7 mouse cellular contexts compared by ENCODE assay signal in the genomic region with DNA sequence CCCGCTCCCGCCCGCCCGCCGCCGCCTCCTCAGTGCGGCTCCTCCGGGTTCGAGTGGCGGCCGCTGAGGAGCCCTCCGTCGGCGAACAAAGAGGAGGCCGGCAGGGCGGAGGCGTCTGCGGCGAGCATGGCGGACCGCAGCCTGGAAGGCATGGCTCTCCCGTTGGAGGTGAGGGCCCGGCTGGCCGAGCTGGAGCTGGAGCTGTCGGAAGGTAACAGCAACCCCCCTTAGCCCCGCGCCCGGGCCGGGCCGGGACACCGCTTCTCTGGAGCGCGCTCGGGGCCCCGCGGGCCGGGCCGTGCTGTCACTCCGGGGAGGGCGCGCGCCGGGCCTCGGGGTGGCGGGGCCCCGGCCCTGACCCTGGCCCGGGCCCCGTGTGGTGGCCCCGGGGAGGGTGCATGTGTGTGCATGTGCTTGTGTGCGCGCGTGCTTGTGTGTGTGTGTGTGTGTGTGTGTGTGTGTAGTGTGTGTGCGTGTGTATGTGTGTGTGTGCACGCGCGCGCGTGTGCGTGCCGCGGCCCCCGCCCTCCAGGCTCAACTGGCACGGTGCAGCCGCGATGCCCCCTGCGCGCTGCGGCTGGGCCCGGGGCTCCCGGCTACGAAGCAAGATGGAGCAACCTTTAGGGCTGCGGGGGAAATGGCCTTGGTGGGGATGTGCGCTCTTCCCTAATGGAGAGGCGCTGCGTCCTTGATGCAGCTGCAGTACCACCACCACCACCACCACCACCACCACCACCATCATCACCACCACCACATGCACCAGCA. TPM values are rescaled to one million over a fixed set of nuclear protein-coding genes. Genes with fewer than 3 reads are reported as not detected.
A peak's percentile ranks its signal among the peaks of the same experiment; 100 is the strongest.
DNase-seq lines count a peak whose midpoint lies in the region; ATAC-seq and TF ChIP-seq lines count a peak whose summit lies in the region.

No protein-coding gene starts in this region.

- H3K4me3 ChIP-seq in cerebellum, adult 2 months (replicated peaks; ENCODE audit: insufficient read depth, low read depth, low read length): peak overlapping the region; percentile 86
- peak overlapping the region; percentile 96 for H3K4me3 ChIP-seq in hindbrain, embryonic 14.5 days (replicated peaks; ENCODE audit: low read length)

- DNase-seq in WW6 (ENCODE audit: low read depth, low spot score): peak; percentile 31
- DNase-seq in cerebellum, adult 2 months: peak; percentile 69 to 78
- DNase-seq in frontal cortex, postnatal 14 days (ENCODE audit: low spot score in 2 of 2): peak; percentile 25 to 35
- DNase-seq in hindbrain, embryonic 14.5 days (ENCODE audit: low spot score): peak; percentile 63
- DNase-seq in left cerebral cortex, postnatal 25 days (ENCODE audit: low spot score in 2 of 2): peak; percentile 45 to 64
- peak; percentile 60 for DNase-seq in mesoderm, embryonic 11.5 days (ENCODE audit: low read depth, low spot score)
- DNase-seq in spleen, adult 12 weeks (ENCODE audit: low spot score): peak; percentile 8

- intact Hi-C loops in left cerebral cortex, postnatal 25 days (cut with DNase I): loop anchor here (1.0 to 5.0 kb wide), 2 partner anchors 86 to 190 kb away; no protein-coding TSS in a partner anchor

- peak; percentile 13; the same call in 1 of the 2 replicates for TF ChIP-seq POLR2A in cerebellum, adult 2 months (IDR thresholded peaks at IDR 0.05; ENCODE audit: borderline replicate concordance, insufficient read depth, low read length)

- no peaks in the 10 kb centered on the region for H3K9me3 ChIP-seq in hindbrain, embryonic 14.5 days (ENCODE audit: control insufficient read depth, low read length)

- peak; percentile 82 for ATAC-seq in hindbrain, embryonic 14.5 days (ENCODE audit: low FRiP score)

- TF ChIP-seq CTCF in cerebellum, adult 2 months (IDR thresholded peaks at IDR 0.05; ENCODE audit: borderline replicate concordance, insufficient read depth, low read depth, low read length): no peak

- H3K27ac ChIP-seq in cerebellum, adult 2 months (ENCODE audit: insufficient read depth, low read length): peak overlapping the region; percentile 82
- peak overlapping the region; percentile 99 for H3K27ac ChIP-seq in hindbrain, embryonic 14.5 days

- peaks cover 5% of the 10 kb centered on the region; the same call in 1 of the 2 replicates for H3K4me1 ChIP-seq in cerebellum, adult 2 months (ENCODE audit: control insufficient read depth, insufficient read depth, low read length)
- H3K4me1 ChIP-seq in hindbrain, embryonic 14.5 days (replicated peaks; ENCODE audit: control insufficient read depth, insufficient read depth, low read length): peaks cover 35% of the 10 kb centered on the region

- no peaks in the 10 kb centered on the region for H3K27me3 ChIP-seq in cerebellum, adult 2 months (ENCODE audit: control insufficient read depth, insufficient read depth, low read length)
- H3K27me3 ChIP-seq in hindbrain, embryonic 14.5 days (ENCODE audit: control insufficient read depth, insufficient read depth, low read length): no peaks in the 10 kb centered on the region

- no peaks in the 10 kb centered on the region for H3K36me3 ChIP-seq in hindbrain, embryonic 14.5 days (replicated peaks; ENCODE audit: control insufficient read depth, insufficient read depth)

- under 1% methylated on average over 66 of the region's 75 CpGs for WGBS in cerebellum, adult 2 months
- WGBS in hindbrain, embryonic 14.5 days: under 1% methylated on average over 62 of the region's 75 CpGs

- peak overlapping the region; percentile 76 for H3K4me2 ChIP-seq in hindbrain, embryonic 14.5 days (replicated peaks)

- peak overlapping the region; percentile 99 for H3K9ac ChIP-seq in hindbrain, embryonic 14.5 days

RNA-seq across cellular contexts. Expression of a gene that starts 0.7 kb away (rescaled TPM):
- polyA plus RNA-seq in cerebellum, adult 2 months (2012; rRNA removed): 22.8 and 23.1 TPM in 2 replicates
- polyA plus RNA-seq in hindbrain, embryonic 14.5 days (2014; fragmentation: Nextera tagmentation; extraction: Ambion mirVana): 24.0 and 25.7 TPM in 2 replicates
- 10 to 100 TPM; 73.4 to 74.0 TPM for total RNA-seq in left cerebral cortex, postnatal 25 days (2021)

Comparison
In these comparisons a context has a peak if more than half of its experiments do, and no peak if none do; other contexts are left out.
1. Peak in every context shown above with its lines: DNase-seq, ATAC-seq, H3K4me3 ChIP-seq and H3K27ac ChIP-seq.
2. DNase-seq: peak in every context shown above with its lines; median percentile 74 in cerebellum, adult 2 months; 63 in hindbrain, embryonic 14.5 days; 60 in mesoderm, embryonic 11.5 days; 54 in left cerebral cortex, postnatal 25 days; 31 in WW6; 30 in frontal cortex, postnatal 14 days; 8 in spleen, adult 12 weeks.